Mouse (Mus musculus): ENCODE results near the gene Sox8. TPM values are rescaled to one million over a fixed set of nuclear protein-coding genes. Genes with fewer than 3 reads are reported as not detected.

Sox8 gene
- total and polyA plus RNA-seq, 3 experiments = not detected

GRCm38 (mm10) chr17:25567745-25568144 is 2.7 kb downstream of the Sox8 start:
- H3K27me3 ChIP-seq (replicated peaks) = peaks cover 87% of the 10 kb centered on the region
- no peak overlapping the region for H3K27ac ChIP-seq (ENCODE audit: insufficient read depth, low read depth)
- peaks cover 15 to 19% of the 10 kb centered on the region in 2 experiments for H3K4me1 ChIP-seq (ENCODE audit: control insufficient read depth in 1 of 2, insufficient read depth in 2 of 2)
- no peaks in the 10 kb centered on the region for H3K36me3 ChIP-seq (replicated peaks in 1 of 2; ENCODE audit: control insufficient read depth in 1 of 2, insufficient read depth in 1 of 2, low read length in 1 of 2)
- H3K4me3 ChIP-seq (replicated peaks in 1 of 3; ENCODE audit: low read depth in 2 of 3, low read length in 2 of 3, poor library complexity in 1 of 3) = no peak overlapping the region
- DNase-seq (ENCODE audit: extremely low read depth) = peak; percentile 57
- dilution Hi-C loops (cut with MboI; ENCODE audit: extremely low pct_ligation_motif_present, extremely low pct_unique_long_range_greater_than_20kb, low sequenced_read_pairs) (no loop called here), in situ Hi-C loops (cut with MboI; ENCODE audit: low pct_ligation_motif_present, low pct_unique_long_range_greater_than_20kb, low sequenced_read_pairs) (no loop called here)
- H3K9ac ChIP-seq (ENCODE audit: insufficient read depth, low read depth) = no peak overlapping the region
- peaks cover 6% of the 10 kb centered on the region for H3K9me3 ChIP-seq (replicated peaks; ENCODE audit: low read length)
- peak overlapping the region; percentile 14 for H3K4me2 ChIP-seq (ENCODE audit: insufficient read depth, low read depth, poor library complexity, severe bottlenecking)
- TF ChIP-seq MXI1 (IDR thresholded peaks at IDR 0.05; ENCODE audit: low read depth, low read length) = no peak
- TF ChIP-seq RCOR1 (conservative IDR thresholded peaks at IDR 0.05; ENCODE audit: low read depth, low read length) = no peak
- no peak for TF ChIP-seq GABPA (IDR thresholded peaks at IDR 0.05; ENCODE audit: insufficient replicate concordance, low read depth, low read length)
- no peak for TF ChIP-seq POLR2A (IDR thresholded peaks at IDR 0.05; ENCODE audit: low read depth, low read length)
- no peak for TF ChIP-seq NELFE (IDR thresholded peaks at IDR 0.05; ENCODE audit: low read depth, low read length)
- TF ChIP-seq ZC3H11A (IDR thresholded peaks at IDR 0.05; ENCODE audit: low read depth, low read length) = no peak
- no peak for TF ChIP-seq MEF2A (IDR thresholded peaks at IDR 0.05; ENCODE audit: borderline replicate concordance, low read depth, low read length)
- TF ChIP-seq ZNF384 (IDR thresholded peaks at IDR 0.05; ENCODE audit: low read depth, low read length) = no peak
- TF ChIP-seq IRF4 (IDR thresholded peaks at IDR 0.05; ENCODE audit: low read depth, low read length) = no peak
- TF ChIP-seq RAD21 (IDR thresholded peaks at IDR 0.05; ENCODE audit: low read depth, low read length) = peak; percentile 45
- 0 out of 2 replicates have a peak, but pooled peaks have one; percentile 16 for TF ChIP-seq TCF12 (IDR thresholded peaks at IDR 0.05; ENCODE audit: low read depth, low read length)
- no peak for TF ChIP-seq NRF1 (IDR thresholded peaks at IDR 0.05; ENCODE audit: low read depth, low read length)
- TF ChIP-seq BHLHE40 (IDR thresholded peaks at IDR 0.05; ENCODE audit: low read depth, low read length) = no peak
- TF ChIP-seq CTCF (conservative IDR thresholded peaks at IDR 0.05 in 1 of 2, IDR thresholded peaks at IDR 0.05 in 1 of 2; ENCODE audit: low read depth in 2 of 2, low read length in 2 of 2) = peak; percentile 84 to 93
- TF ChIP-seq ETS1 (conservative IDR thresholded peaks at IDR 0.05; ENCODE audit: low read depth, low read length) = no peak
- TF ChIP-seq UBTF (IDR thresholded peaks at IDR 0.05; ENCODE audit: low read depth, low read length) = no peak
- TF ChIP-seq E2F4 (IDR thresholded peaks at IDR 0.05; ENCODE audit: insufficient replicate concordance, low read depth, low read length) = no peak
- no peak for TF ChIP-seq PAX5 (IDR thresholded peaks at IDR 0.05; ENCODE audit: low read length)
- TF ChIP-seq POLR2AphosphoS2 (IDR thresholded peaks at IDR 0.05; ENCODE audit: low read depth, low read length) = no peak
- TF ChIP-seq CHD2 (IDR thresholded peaks at IDR 0.05; ENCODE audit: low read length) = no peak
- TF ChIP-seq ZKSCAN1 (IDR thresholded peaks at IDR 0.05; ENCODE audit: borderline replicate concordance, low read depth, low read length) = no peak
- no peak for TF ChIP-seq USF2 (conservative IDR thresholded peaks at IDR 0.05; ENCODE audit: low read depth, low read length)
- no peak for TF ChIP-seq EP300 (IDR thresholded peaks at IDR 0.05; ENCODE audit: low read length)
- TF ChIP-seq MAZ (IDR thresholded peaks at IDR 0.05; ENCODE audit: low read depth, low read length) = no peak
- TF ChIP-seq JUND (conservative IDR thresholded peaks at IDR 0.05; ENCODE audit: low read depth, low read length) = no peak
- TF ChIP-seq MAFK (IDR thresholded peaks at IDR 0.05; ENCODE audit: insufficient replicate concordance, low read length) = no peak
- no peak for TF ChIP-seq ELF1 (IDR thresholded peaks at IDR 0.05; ENCODE audit: low read depth, low read length)
- TF ChIP-seq SMC3 (IDR thresholded peaks at IDR 0.05; ENCODE audit: low read depth, low read length) = peak; percentile 77
- no peak for TF ChIP-seq JUN (IDR thresholded peaks at IDR 0.05; ENCODE audit: insufficient read depth, low read depth, low read length)
- no peaks in the 10 kb centered on the region for H3K79me2 ChIP-seq (replicated peaks; ENCODE audit: control insufficient read depth, extremely low read depth, insufficient read depth, poor library complexity, severe bottlenecking)
